Mouse (Mus musculus): Measurements from ENCODE around the gene Ang6.
"Not testable (repeated sequence)": the region's sequence is repeated elsewhere in the genome, so short reads cannot be mapped to it uniquely, and the experiment has no call there.

Ang6 gene

GRCm38 (mm10) chr14:44002169-44002568, at the start of gene Ang6:
Ang6 (minus strand) TSS chr14:44002269.
- no peak for DNase-seq (ENCODE audit: extremely low read depth, low read depth)

DNA sequence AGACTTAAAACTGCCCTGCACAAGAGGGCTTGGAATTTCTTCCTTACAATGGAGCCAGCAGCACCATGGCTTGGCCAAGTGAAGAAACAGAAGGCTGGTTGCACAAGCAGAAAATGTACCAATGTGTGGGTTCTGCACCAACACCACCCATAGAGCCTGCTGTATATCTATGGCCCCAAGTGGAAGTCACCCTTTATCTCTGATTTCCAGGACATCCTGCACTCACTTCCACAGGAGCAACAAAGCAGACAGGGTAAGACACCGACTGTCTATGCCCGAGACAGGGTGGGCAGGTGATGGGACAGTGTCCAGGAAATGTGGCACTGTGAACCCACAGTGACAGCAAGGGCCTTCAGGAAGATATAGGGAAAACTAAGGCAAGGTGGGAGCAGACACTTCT, 44.5 kb upstream of the Ang6 start:
- DNase-seq (ENCODE audit: extremely low read depth, low read depth) = not testable (repeated sequence)

DNA sequence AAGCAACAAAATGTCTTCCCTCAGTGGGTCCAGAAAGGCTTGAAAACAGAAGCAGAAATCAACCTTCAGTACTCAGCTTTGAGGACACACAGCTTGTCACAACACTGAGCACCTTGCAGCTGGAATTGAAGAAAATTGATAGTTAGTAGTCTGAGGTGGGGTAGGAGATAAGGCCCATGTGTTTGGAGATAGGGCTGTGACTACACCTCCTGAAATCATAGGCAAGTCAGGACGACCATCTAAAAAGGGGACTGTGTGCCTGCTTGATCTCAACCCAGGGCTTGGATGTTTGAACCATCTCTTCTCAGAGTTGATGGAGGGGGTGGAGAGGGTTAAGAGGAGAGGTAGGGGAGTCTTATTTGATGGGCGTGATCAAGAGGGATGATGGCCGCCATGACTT, 29.8 kb upstream of the Ang6 start:
- DNase-seq (ENCODE audit: extremely low read depth, low read depth) = not testable (repeated sequence)

DNA sequence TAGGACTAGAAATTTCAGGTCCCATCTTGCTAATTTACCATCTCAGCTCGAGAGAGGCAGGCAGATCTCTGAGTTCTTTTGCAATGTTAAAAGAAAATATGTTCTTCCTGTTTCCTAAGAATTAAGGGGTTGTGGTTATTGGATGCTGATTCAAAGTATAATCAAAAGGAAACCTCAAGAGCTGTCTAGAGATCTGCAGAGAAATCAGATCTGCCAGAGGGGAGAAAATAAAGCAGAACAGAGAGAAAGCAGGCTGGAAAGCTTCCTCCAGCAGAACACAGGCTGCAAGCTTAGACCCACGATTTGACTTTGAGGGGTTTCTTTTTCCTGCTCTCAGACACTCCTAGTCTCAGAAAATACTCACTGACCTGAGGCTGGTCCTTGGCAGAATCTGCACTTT, 7.6 kb upstream of the Ang6 start:
- not testable (repeated sequence) for DNase-seq (ENCODE audit: extremely low read depth, low read depth)

DNA sequence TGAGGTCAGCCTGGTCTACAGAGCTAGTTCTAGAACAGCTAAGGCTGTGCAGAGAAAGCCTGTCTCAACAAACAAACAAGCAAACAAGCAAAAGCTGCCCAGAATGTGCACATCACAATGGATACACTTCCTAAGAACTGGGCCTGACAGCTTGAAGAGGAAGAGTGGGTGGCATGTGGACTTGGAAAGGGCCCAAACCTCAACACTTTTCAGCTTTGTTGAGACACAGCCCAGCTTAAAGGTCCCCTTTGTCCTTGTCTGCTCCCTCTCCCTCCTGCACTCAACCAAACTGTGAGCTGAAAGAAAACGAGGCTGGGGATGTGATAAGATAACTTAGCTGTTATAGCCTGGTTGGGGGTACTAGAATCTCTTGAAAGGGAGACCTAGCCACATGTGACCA, 6.0 kb upstream of the Ang6 start:
- DNase-seq (ENCODE audit: extremely low read depth, low read depth) = not testable (repeated sequence)

GRCm38 (mm10) chr14:44001600-44001999, 469 bp downstream of the Ang6 start:
- no peak for DNase-seq (ENCODE audit: extremely low read depth, low read depth)

- DNase-seq (ENCODE audit: extremely low read depth, low read depth) = not testable (repeated sequence)
Measured at GRCm38 (mm10) chr14:43998455-43999000, 3.5 kb downstream of the Ang6 start.

- not testable (repeated sequence) for DNase-seq (ENCODE audit: extremely low read depth, low read depth)
Measured at GRCm38 (mm10) chr14:43987404-43987803, 14.7 kb downstream of the Ang6 start.

- DNase-seq (ENCODE audit: extremely low read depth, low read depth) = no peak
Measured at GRCm38 (mm10) chr14:43986147-43986546, 15.9 kb downstream of the Ang6 start.

DNA sequence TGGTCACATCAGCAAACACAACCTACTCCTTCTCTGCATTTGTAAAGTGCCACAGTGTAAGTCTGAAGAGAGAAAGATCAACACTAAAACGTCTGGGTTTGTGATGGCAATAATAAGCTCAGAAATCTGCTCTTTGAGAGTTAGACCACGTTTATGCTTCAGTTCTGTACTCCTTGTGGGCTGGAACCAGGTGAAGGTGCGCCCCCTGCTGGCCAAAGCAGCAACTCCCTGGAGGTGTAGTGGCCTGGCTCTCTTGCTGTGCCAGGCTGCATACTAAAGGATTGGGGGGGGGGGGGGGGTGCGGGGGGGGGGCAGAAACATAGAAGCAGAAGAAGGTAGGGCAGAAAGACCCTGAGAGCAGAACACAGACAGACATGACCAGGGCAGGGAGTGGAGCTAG, 18.2 kb downstream of the Ang6 start:
- DNase-seq (ENCODE audit: extremely low read depth, low read depth) = no peak

DNA sequence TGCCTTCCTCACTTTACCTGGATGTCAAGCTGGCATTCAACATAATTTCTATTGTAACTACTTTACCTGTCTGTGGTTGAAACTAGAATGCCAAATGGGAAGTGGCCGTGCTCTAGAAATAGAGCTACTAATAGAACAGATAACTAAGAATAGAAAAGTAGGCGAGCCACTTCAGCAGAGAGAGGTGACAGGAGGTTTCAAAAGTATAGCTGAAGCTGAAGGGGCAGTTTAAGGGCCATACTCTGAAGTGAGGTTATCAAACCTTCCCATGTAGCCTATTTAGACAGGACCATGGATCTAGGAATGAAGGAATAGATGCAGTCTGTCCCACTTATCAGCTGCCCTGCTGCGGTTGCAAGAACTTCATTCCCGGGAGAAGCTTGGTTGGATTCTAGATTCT, 18.6 kb downstream of the Ang6 start:
- no peak for DNase-seq (ENCODE audit: extremely low read depth, low read depth)

- not testable (repeated sequence) for DNase-seq (ENCODE audit: extremely low read depth, low read depth)
Measured at GRCm38 (mm10) chr14:43956769-43957168, 45.3 kb downstream of the Ang6 start, which contains the start of gene Ang5. Ang5 (plus strand) TSS chr14:43957069.

GRCm38 (mm10) chr14:43955074-43955473, 47.0 kb downstream of the Ang6 start:
- DNase-seq (ENCODE audit: extremely low read depth, low read depth) = not testable (repeated sequence)

DNA sequence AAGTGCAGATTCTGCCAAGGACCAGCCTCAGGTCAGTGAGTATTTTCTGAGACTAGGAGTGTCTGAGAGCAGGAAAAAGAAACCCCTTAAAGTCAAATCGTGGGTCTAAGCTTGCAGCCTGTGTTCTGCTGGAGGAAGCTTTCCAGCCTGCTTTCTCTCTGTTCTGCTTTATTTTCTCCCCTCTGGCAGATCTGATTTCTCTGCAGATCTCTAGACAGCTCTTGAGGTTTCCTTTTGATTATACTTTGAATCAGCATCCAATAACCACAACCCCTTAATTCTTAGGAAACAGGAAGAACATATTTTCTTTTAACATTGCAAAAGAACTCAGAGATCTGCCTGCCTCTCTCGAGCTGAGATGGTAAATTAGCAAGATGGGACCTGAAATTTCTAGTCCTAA, 48.7 kb downstream of the Ang6 start:
- DNase-seq (ENCODE audit: extremely low read depth, low read depth) = not testable (repeated sequence)
